Mouse (Mus musculus): ENCODE data around the gene Gpr84. TPM values are rescaled to one million over a fixed set of nuclear protein-coding genes. Genes with fewer than 3 reads are reported as not detected.

The Gpr84 gene
- polyA plus RNA-seq, 1 experiment from 2014 or later, result 0.24 TPM

- 20% methylated on average over 8 of the region's 8 CpGs for WGBS
- Histone ChIP-seq H3K4me3 (replicated peaks; ENCODE audit: low read length) (peak overlapping the region; percentile 50), H3K4me2 (ENCODE audit: low read length) (peak overlapping the region; percentile 69), H3K9me3 (ENCODE audit: control insufficient read depth, low read length) (no peaks in the 10 kb centered on the region), H3K27ac (ENCODE audit: low read length) (peak overlapping the region; percentile 94), H3K27me3 (replicated peaks; ENCODE audit: control insufficient read depth, insufficient read depth, low read length) (0 out of 2 replicates have a peak, but pooled peaks cover 3% of the 10 kb centered on the region), H3K4me1 (replicated peaks; ENCODE audit: control insufficient read depth, insufficient read depth, low read length) (peaks cover 64% of the 10 kb centered on the region), H3K36me3 (ENCODE audit: control insufficient read depth, insufficient read depth) (no peaks in the 10 kb centered on the region), H3K9ac (replicated peaks; ENCODE audit: low read depth, low read length) (peak overlapping the region; percentile 72)
- no peak for ATAC-seq
Measured at GRCm38 (mm10) chr15:103303916-103304615, 6.3 kb downstream of the Gpr84 start.

GRCm38 (mm10) chr15:103302341-103303021 is 7.9 kb downstream of the Gpr84 start:
- no peaks in the 10 kb centered on the region for H3K27me3 ChIP-seq (replicated peaks; ENCODE audit: control insufficient read depth, insufficient read depth, low read length)
- H3K4me1 ChIP-seq (replicated peaks; ENCODE audit: control insufficient read depth, insufficient read depth, low read length), result peaks cover 74% of the 10 kb centered on the region
- H3K27ac ChIP-seq (ENCODE audit: low read length), result peak overlapping the region; percentile 63; the same call in 1 of the 2 replicates
- WGBS, result 55% methylated on average over 6 of the region's 6 CpGs
- no peaks in the 10 kb centered on the region for H3K9me3 ChIP-seq (ENCODE audit: control insufficient read depth, low read length)
- 0 out of 2 replicates have a peak overlapping the region, but pooled peaks have one; percentile 7 for H3K9ac ChIP-seq (replicated peaks; ENCODE audit: low read depth, low read length)
- no peak overlapping the region for H3K4me3 ChIP-seq (replicated peaks; ENCODE audit: low read length)
- no peaks in the 10 kb centered on the region for H3K36me3 ChIP-seq (ENCODE audit: control insufficient read depth, insufficient read depth)
- H3K4me2 ChIP-seq (ENCODE audit: low read length), result no peak overlapping the region
- ATAC-seq, result no peak

- H3K27me3 ChIP-seq (replicated peaks; ENCODE audit: control insufficient read depth, insufficient read depth, low read length), result no peaks in the 10 kb centered on the region
- peak overlapping the region; percentile 63 for H3K27ac ChIP-seq (ENCODE audit: low read length)
- WGBS, result 37% methylated on average over 5 of the region's 5 CpGs
- H3K9ac ChIP-seq (replicated peaks; ENCODE audit: low read depth, low read length), result peak overlapping the region; percentile 7; the same call in 1 of the 2 replicates
- no peak overlapping the region for H3K4me3 ChIP-seq (replicated peaks; ENCODE audit: low read length)
- H3K4me2 ChIP-seq (ENCODE audit: low read length), result no peak overlapping the region
- H3K36me3 ChIP-seq (ENCODE audit: control insufficient read depth, insufficient read depth), result no peaks in the 10 kb centered on the region
- no peak for ATAC-seq
- peaks cover 75% of the 10 kb centered on the region for H3K4me1 ChIP-seq (replicated peaks; ENCODE audit: control insufficient read depth, insufficient read depth, low read length)
- H3K9me3 ChIP-seq (ENCODE audit: control insufficient read depth, low read length), result no peaks in the 10 kb centered on the region
Measured at GRCm38 (mm10) chr15:103301547-103302340, 8.7 kb downstream of the Gpr84 start.

GRCm38 (mm10) chr15:103301046-103301445 is 9.4 kb downstream of the Gpr84 start:
- Histone ChIP-seq H3K4me1 (replicated peaks; ENCODE audit: control insufficient read depth, insufficient read depth, low read length) (peaks cover 72% of the 10 kb centered on the region), H3K9me3 (ENCODE audit: control insufficient read depth, low read length) (no peaks in the 10 kb centered on the region), H3K4me2 (ENCODE audit: low read length) (no peak overlapping the region; the same call in 1 of the 2 replicates), H3K9ac (replicated peaks; ENCODE audit: low read depth, low read length) (peak overlapping the region; percentile 12; the same call in 1 of the 2 replicates), H3K36me3 (ENCODE audit: control insufficient read depth, insufficient read depth) (no peaks in the 10 kb centered on the region), H3K27me3 (replicated peaks; ENCODE audit: control insufficient read depth, insufficient read depth, low read length) (no peaks in the 10 kb centered on the region), H3K4me3 (replicated peaks; ENCODE audit: low read length) (no peak overlapping the region), H3K27ac (ENCODE audit: low read length) (peak overlapping the region; percentile 97)
- 6% methylated on average over 2 of the region's 2 CpGs for WGBS
- ATAC-seq, result no peak

- Histone ChIP-seq H3K27ac (ENCODE audit: low read length) (peak overlapping the region; percentile 97), H3K9me3 (ENCODE audit: control insufficient read depth, low read length) (no peaks in the 10 kb centered on the region), H3K4me1 (replicated peaks; ENCODE audit: control insufficient read depth, insufficient read depth, low read length) (peaks cover 67% of the 10 kb centered on the region), H3K9ac (replicated peaks; ENCODE audit: low read depth, low read length) (peak overlapping the region; percentile 63), H3K4me3 (replicated peaks; ENCODE audit: low read length) (peak overlapping the region; percentile 40), H3K36me3 (ENCODE audit: control insufficient read depth, insufficient read depth) (no peaks in the 10 kb centered on the region), H3K4me2 (ENCODE audit: low read length) (peak overlapping the region; percentile 55), H3K27me3 (replicated peaks; ENCODE audit: control insufficient read depth, insufficient read depth, low read length) (no peaks in the 10 kb centered on the region)
- no peak for ATAC-seq
- WGBS, result 13% methylated on average over 2 of the region's 2 CpGs
Measured at GRCm38 (mm10) chr15:103300560-103300959, 9.9 kb downstream of the Gpr84 start.

GRCm38 (mm10) chr15:103300067-103300471 is 10.3 kb downstream of the Gpr84 start:
- H3K27me3 ChIP-seq (replicated peaks; ENCODE audit: control insufficient read depth, insufficient read depth, low read length), result no peaks in the 10 kb centered on the region
- H3K36me3 ChIP-seq (ENCODE audit: control insufficient read depth, insufficient read depth), result no peaks in the 10 kb centered on the region
- WGBS, result 3% methylated on average over 18 of the region's 18 CpGs
- ATAC-seq, result peak; percentile 56
- H3K4me3 ChIP-seq (replicated peaks; ENCODE audit: low read length), result peak overlapping the region; percentile 40
- H3K9ac ChIP-seq (replicated peaks; ENCODE audit: low read depth, low read length), result peak overlapping the region; percentile 63
- peak overlapping the region; percentile 97 for H3K27ac ChIP-seq (ENCODE audit: low read length)
- H3K4me2 ChIP-seq (ENCODE audit: low read length), result peak overlapping the region; percentile 55
- no peaks in the 10 kb centered on the region for H3K9me3 ChIP-seq (ENCODE audit: control insufficient read depth, low read length)
- peaks cover 67% of the 10 kb centered on the region for H3K4me1 ChIP-seq (replicated peaks; ENCODE audit: control insufficient read depth, insufficient read depth, low read length)

GRCm38 (mm10) chr15:103299644-103300043 is 10.8 kb downstream of the Gpr84 start:
- H3K4me1 ChIP-seq (replicated peaks; ENCODE audit: control insufficient read depth, insufficient read depth, low read length), result peaks cover 67% of the 10 kb centered on the region
- WGBS, result 6% methylated on average over 8 of the region's 8 CpGs
- peak; percentile 7 for ATAC-seq

GRCm38 (mm10) chr15:103298861-103299616 is 11.4 kb downstream of the Gpr84 start:
- peaks cover 61% of the 10 kb centered on the region for H3K4me1 ChIP-seq (replicated peaks; ENCODE audit: control insufficient read depth, insufficient read depth, low read length)
- H3K4me2 ChIP-seq (ENCODE audit: low read length), result peak overlapping the region; percentile 55
- peak overlapping the region; percentile 97 for H3K27ac ChIP-seq (ENCODE audit: low read length)
- peak overlapping the region; percentile 63 for H3K9ac ChIP-seq (replicated peaks; ENCODE audit: low read depth, low read length)
- WGBS, result 40% methylated on average over 5 of the region's 5 CpGs
- ATAC-seq, result no peak
- H3K36me3 ChIP-seq (ENCODE audit: control insufficient read depth, insufficient read depth), result no peaks in the 10 kb centered on the region
- no peaks in the 10 kb centered on the region for H3K9me3 ChIP-seq (ENCODE audit: control insufficient read depth, low read length)
- H3K4me3 ChIP-seq (replicated peaks; ENCODE audit: low read length), result no peak overlapping the region; the same call in 1 of the 2 replicates
- no peaks in the 10 kb centered on the region for H3K27me3 ChIP-seq (replicated peaks; ENCODE audit: control insufficient read depth, insufficient read depth, low read length)

More at GRCm38 (mm10) chr15:103299644-103300043, 10.8 kb downstream of the Gpr84 start:
- Histone ChIP-seq H3K27ac (ENCODE audit: low read length) (peak overlapping the region; percentile 97), H3K4me3 (replicated peaks; ENCODE audit: low read length) (peak overlapping the region; percentile 40), H3K9me3 (ENCODE audit: control insufficient read depth, low read length) (no peaks in the 10 kb centered on the region), H3K36me3 (ENCODE audit: control insufficient read depth, insufficient read depth) (no peaks in the 10 kb centered on the region), H3K27me3 (replicated peaks; ENCODE audit: control insufficient read depth, insufficient read depth, low read length) (no peaks in the 10 kb centered on the region), H3K4me2 (ENCODE audit: low read length) (peak overlapping the region; percentile 55), H3K9ac (replicated peaks; ENCODE audit: low read depth, low read length) (peak overlapping the region; percentile 63)
